Mouse (Mus musculus): Measurements from ENCODE around the gene Capn2.

GRCm38 (mm10) chr1:182519341-182519740, 1.9 kb upstream of the Capn2 start:
- TF ChIP-seq GATA1 (IDR thresholded peaks at IDR 0.05; ENCODE audit: borderline replicate concordance, low read length) = no peak
- TF ChIP-seq FLI1 (IDR thresholded peaks at IDR 0.05; ENCODE audit: low read length) = no peak
